9 mouse cellular contexts compared by ENCODE assay signal in the genomic region with DNA sequence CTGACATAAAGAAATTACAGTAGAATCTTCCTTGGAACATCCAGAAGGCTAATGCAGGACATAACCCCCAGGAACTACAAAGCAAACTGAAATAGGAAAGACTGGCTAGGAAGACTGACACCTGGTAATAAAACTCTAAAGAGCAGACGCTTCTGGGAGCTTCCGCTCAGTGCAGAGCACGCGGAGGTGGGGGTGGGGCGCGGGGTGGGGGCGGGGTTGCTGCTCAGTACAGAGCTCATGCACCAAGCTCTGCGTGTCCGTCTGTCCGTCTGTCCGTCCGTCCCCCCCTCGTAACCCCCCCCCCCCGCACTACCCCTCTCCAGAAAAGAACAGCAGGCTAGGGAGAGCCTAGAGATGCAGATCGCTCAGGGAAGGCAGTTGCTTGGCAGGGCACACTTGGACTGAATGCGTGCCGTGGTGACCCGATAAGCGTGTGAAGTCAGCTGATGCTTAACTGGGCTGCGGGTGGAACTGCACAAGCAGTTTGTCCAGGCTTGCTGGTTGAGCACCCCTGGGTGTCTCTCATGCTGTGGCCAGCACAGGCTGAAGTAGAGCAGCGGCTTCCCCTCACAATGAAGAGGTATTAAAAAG.
DNase-seq lines count a peak whose midpoint lies in the region; ATAC-seq and TF ChIP-seq lines count a peak whose summit lies in the region.
"Had no signal": no experiment of that assay in that cellular context is flagged by ENCODE, and none has a peak within 500 bp of the region (broad histone marks: within the 10 kb centered on the region; RNA-seq: fewer than 3 reads in every experiment).

No protein-coding gene starts in this region.

- no peak for TF ChIP-seq CTCF in kidney, adult 2 months (conservative IDR thresholded peaks at IDR 0.05; ENCODE audit: insufficient read depth, insufficient read length, low read depth, low read length)

- TF ChIP-seq POLR2A in kidney, adult 2 months (IDR thresholded peaks at IDR 0.05; ENCODE audit: low read depth, low read length) = no peak

- no peak for DNase-seq in kidney, adult 2 months
- peak; percentile 15 for DNase-seq in A20 (ENCODE audit: low read depth, low spot score)
- peak; percentile 40 for DNase-seq in R1 (ENCODE audit: low read depth, low spot score)
- DNase-seq in embryo, embryonic 10.5 days (ENCODE audit: low spot score) = no peak
- DNase-seq in cerebellum, adult 8-10 months = no peak
- DNase-seq: right cerebral cortex, postnatal 14 days had no signal

- 33% methylated on average over 19 of the region's 21 CpGs for WGBS in kidney, embryonic 16.5 days
- WGBS in kidney, adult 2 months = 23% methylated on average over 21 of the region's 21 CpGs
- 46% methylated on average over 20 of the region's 21 CpGs for WGBS in limb, embryonic 15.5 days

- H3K36me3 ChIP-seq in kidney, embryonic 16.5 days (ENCODE audit: insufficient read depth, low read length) = no peaks in the 10 kb centered on the region
- no peaks in the 10 kb centered on the region for H3K36me3 ChIP-seq in kidney, adult 2 months (ENCODE audit: control insufficient read depth, insufficient read depth, low read length)
- H3K36me3 ChIP-seq in limb, embryonic 15.5 days = no peaks in the 10 kb centered on the region
- H3K36me3 ChIP-seq: hindbrain, embryonic 15.5 days had no signal

- ATAC-seq in kidney, embryonic 16.5 days (ENCODE audit: low FRiP score, low TSS enrichment) = peak; percentile 78
- no peak for ATAC-seq in limb, embryonic 15.5 days (ENCODE audit: insufficient number of reproducible peaks, low FRiP score, low TSS enrichment, low read depth)

- peaks cover 4% of the 10 kb centered on the region; the same call in 1 of the 2 replicates for H3K9me3 ChIP-seq in kidney, embryonic 16.5 days (ENCODE audit: low read length)
- no peaks in the 10 kb centered on the region for H3K9me3 ChIP-seq in limb, embryonic 15.5 days
- H3K9me3 ChIP-seq: hindbrain, embryonic 15.5 days had no signal

- H3K4me1 ChIP-seq in kidney, embryonic 16.5 days (ENCODE audit: insufficient read depth, low read length) = peaks cover 21% of the 10 kb centered on the region
- no peaks in the 10 kb centered on the region for H3K4me1 ChIP-seq in kidney, adult 2 months (ENCODE audit: control insufficient read depth, insufficient read depth, low read length)
- H3K4me1 ChIP-seq in limb, embryonic 15.5 days = no peaks in the 10 kb centered on the region; the same call in 1 of the 2 replicates
- H3K4me1 ChIP-seq: hindbrain, embryonic 15.5 days had no signal

- H3K9ac ChIP-seq in kidney, embryonic 16.5 days (replicated peaks; ENCODE audit: low read length) = 0 out of 2 replicates have a peak overlapping the region, but pooled peaks have one; percentile 4
- H3K9ac ChIP-seq in limb, embryonic 15.5 days = no peak overlapping the region
- H3K9ac ChIP-seq: hindbrain, embryonic 15.5 days had no signal

- H3K4me3 ChIP-seq in kidney, embryonic 16.5 days (ENCODE audit: low read length) = peak overlapping the region; percentile 8
- H3K4me3 ChIP-seq in kidney, adult 2 months (ENCODE audit: insufficient read depth, low read depth, low read length) = no peak overlapping the region
- no peak overlapping the region for H3K4me3 ChIP-seq in limb, embryonic 15.5 days
- H3K4me3 ChIP-seq: hindbrain, embryonic 15.5 days had no signal

- H3K27me3 ChIP-seq in kidney, embryonic 16.5 days (ENCODE audit: insufficient read depth, low read length) = no peaks in the 10 kb centered on the region
- no peaks in the 10 kb centered on the region for H3K27me3 ChIP-seq in kidney, adult 2 months (replicated peaks; ENCODE audit: control insufficient read depth, insufficient read depth, low read length)
- H3K27me3 ChIP-seq in limb, embryonic 15.5 days = no peaks in the 10 kb centered on the region
- H3K27me3 ChIP-seq: hindbrain, embryonic 15.5 days had no signal

- H3K27ac ChIP-seq in kidney, embryonic 16.5 days (ENCODE audit: low read length) = no peak overlapping the region
- H3K27ac ChIP-seq in kidney, adult 2 months (ENCODE audit: insufficient read depth, low read depth, low read length) = no peak overlapping the region
- H3K27ac ChIP-seq in limb, embryonic 15.5 days = no peak overlapping the region
- H3K27ac ChIP-seq: hindbrain, embryonic 15.5 days had no signal

- peak overlapping the region; percentile 53 for H3K4me2 ChIP-seq in kidney, embryonic 16.5 days (replicated peaks; ENCODE audit: low read depth, low read length)
- peak overlapping the region; percentile 19; the same call in 1 of the 2 replicates for H3K4me2 ChIP-seq in limb, embryonic 15.5 days
- H3K4me2 ChIP-seq: hindbrain, embryonic 15.5 days had no signal

Comparison
In these comparisons a context has a peak if more than half of its experiments do, and no peak if none do; other contexts are left out.
1. DNase-seq: peak in A20 (single experiment) and R1 (single experiment); none in kidney, adult 2 months (single experiment), embryo, embryonic 10.5 days (single experiment) and cerebellum, adult 8-10 months (single experiment).